Mouse (Mus musculus) frontal cortex, adult 2 months (tissue): ENCODE measurements at regions not wholly inside any gene's neighbourhood (a gene's known extent, or its start where the extent isn't known, plus 50 kb on each side); places are given as distances from the start of the nearest gene placed in this dataset.

Experiments
- DNase-seq, 2 experiments: peaks; one replicate each; pipeline ENCODE4 v3.0.0; 2022; ENCODE audit warnings: low spot score in 1 of 2; ENCODE audit errors: extremely low spot score in 1 of 2

GRCm38 (mm10) chr1:136714987-136715386 is 90.3 kb downstream of the Zfp281 start:
- DNase-seq, result no peak

GRCm38 (mm10) chr1:136717830-136718517 is 93.3 kb downstream of the Zfp281 start:
- DNase-seq, result no peak

- no peak for DNase-seq
Measured at GRCm38 (mm10) chr1:136723839-136724443, 99.2 kb downstream of the Zfp281 start.

- DNase-seq, result no peak
Measured at GRCm38 (mm10) chr1:136725242-136725641, 100.5 kb downstream of the Zfp281 start.

GRCm38 (mm10) chr1:136726145-136726935 is 101.6 kb downstream of the Zfp281 start:
- DNase-seq, result no peak

GRCm38 (mm10) chr1:136727868-136728631 is 103.3 kb downstream of the Zfp281 start:
- no peak for DNase-seq

GRCm38 (mm10) chr1:136728632-136728944 is 103.9 kb downstream of the Zfp281 start:
- no peak for DNase-seq

GRCm38 (mm10) chr1:136730638-136731037 is 105.9 kb downstream of the Zfp281 start:
- peak; percentile 48 to 60 for DNase-seq

GRCm38 (mm10) chr1:136738030-136738429 is 113.3 kb downstream of the Zfp281 start:
- DNase-seq, result no peak

GRCm38 (mm10) chr1:136739486-136739885 is 114.8 kb downstream of the Zfp281 start:
- peak; percentile 86 to 93 for DNase-seq

- no peak for DNase-seq
Measured at GRCm38 (mm10) chr1:136741061-136741460, 116.4 kb downstream of the Zfp281 start.

- DNase-seq, result peak in 1 of 2 experiments; percentile 53
Measured at GRCm38 (mm10) chr1:136749188-136749587, 124.5 kb downstream of the Zfp281 start.

- no peak for DNase-seq
Measured at GRCm38 (mm10) chr1:136751464-136752191, 126.9 kb downstream of the Zfp281 start.

GRCm38 (mm10) chr1:136754286-136754685 is 129.6 kb downstream of the Zfp281 start:
- no peak for DNase-seq

GRCm38 (mm10) chr1:136758730-136759129 is 134.0 kb downstream of the Zfp281 start:
- no peak for DNase-seq

- DNase-seq, result no peak
Measured at GRCm38 (mm10) chr1:136759164-136759563, 134.5 kb downstream of the Zfp281 start.

- no peak for DNase-seq
Measured at GRCm38 (mm10) chr1:136761467-136761866, 136.8 kb downstream of the Zfp281 start.

GRCm38 (mm10) chr1:136768969-136769401 is 144.3 kb downstream of the Zfp281 start:
- peak in 1 of 2 experiments; percentile 15 for DNase-seq

GRCm38 (mm10) chr1:136773743-136774142 is 149.0 kb downstream of the Zfp281 start:
- no peak for DNase-seq

- no peak for DNase-seq
Measured at GRCm38 (mm10) chr1:136776211-136776610, 151.5 kb downstream of the Zfp281 start.
